Mouse (Mus musculus) layer of hippocampus, postnatal 36 days (tissue): Measurements from ENCODE around the gene Snrnp27. TPM values are rescaled to one million over a fixed set of nuclear protein-coding genes. Genes with fewer than 3 reads are reported as not detected.

Experiments
- DNase-seq, 2 experiments: peaks; one replicate each; pipeline ENCODE4 v3.0.0; 2022
- total RNA-seq, 2 experiments: library from RNA; stranded (reverse); gene quantifications; 2 replicates each; pipeline ENCODE4 v1.2.3; 2021

Gene Snrnp27
- total RNA-seq, 2 experiments from 2014 or later: 59.1 to 62.8 TPM

- no peak for DNase-seq
These were observed 24.0 kb downstream of the Snrnp27 start for GRCm38 (mm10) chr6:86660161-86660877.

DNA sequence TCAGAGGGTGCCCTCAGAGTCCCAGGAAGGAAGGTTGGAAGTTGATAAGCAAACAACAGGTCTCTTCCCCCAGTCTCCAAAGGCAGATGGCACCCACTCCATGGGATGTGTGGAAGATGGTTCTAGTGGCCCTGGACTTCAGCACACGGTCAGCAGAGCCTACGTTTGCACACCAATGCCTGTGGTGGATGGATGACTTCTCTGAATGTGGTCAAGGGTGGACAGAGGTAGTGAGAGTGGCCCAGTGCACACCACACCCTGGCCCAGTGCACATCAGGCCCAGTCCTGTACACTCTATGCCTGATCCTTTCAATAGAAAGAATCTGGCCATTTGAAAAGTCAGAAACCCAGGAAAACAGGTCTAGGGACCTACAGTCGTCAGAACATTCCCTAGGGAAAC, 25.8 kb downstream of the Snrnp27 start:
- no peak for DNase-seq

DNA sequence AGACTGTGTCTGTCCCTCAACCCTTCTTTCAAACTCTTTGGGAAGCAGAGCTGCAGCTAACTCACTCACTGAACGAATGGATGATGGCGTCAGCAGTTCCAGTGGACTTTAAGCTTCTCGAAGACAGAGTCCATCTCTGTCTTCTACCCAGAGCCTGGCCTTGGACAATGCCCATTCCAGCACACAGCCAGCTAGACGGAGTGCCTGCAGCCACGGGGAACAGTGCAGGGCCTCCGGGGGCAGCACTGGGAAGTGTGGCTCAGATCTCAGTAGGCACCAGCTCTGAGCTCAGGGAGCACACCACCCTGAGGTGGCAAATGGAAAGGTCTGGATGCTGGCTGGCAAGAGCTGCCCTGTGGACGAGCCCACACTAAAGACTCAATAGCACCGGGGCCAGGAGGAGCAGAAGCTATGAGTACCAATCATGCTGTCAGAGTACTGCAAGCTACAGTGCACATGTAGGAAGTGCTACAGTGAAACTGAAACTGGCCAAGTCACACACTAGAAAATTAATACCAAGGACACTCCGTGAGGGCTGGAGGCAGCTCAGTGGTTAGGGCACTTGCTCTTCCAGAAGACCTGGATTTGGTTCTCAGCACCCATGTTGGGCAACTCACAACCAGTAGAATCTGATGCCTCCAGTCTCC, 29.9 kb downstream of the Snrnp27 start:
- DNase-seq: no peak

GRCm38 (mm10) chr6:86653026-86653425, 31.3 kb downstream of the Snrnp27 start:
- no peak for DNase-seq

DNA sequence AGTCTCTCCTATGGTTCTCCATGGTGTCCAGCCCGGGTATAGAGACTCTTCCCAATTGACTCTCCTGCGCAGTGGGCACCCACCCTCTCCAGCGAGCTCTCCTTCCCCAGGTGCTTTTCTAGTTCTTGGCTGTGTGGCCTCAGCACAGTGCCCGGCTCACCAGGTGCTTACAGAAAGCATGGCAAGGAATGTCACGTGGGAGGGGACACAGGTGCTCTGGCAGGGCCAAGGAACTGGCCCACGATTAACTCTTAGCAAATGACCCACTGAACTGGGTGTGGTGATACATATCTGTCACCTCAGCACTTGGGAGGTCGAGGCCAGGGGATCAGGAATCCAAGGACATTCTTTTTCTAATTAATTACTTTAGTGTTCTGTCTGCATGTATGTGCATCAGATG, 38.2 kb downstream of the Snrnp27 start:
- no peak for DNase-seq

DNA sequence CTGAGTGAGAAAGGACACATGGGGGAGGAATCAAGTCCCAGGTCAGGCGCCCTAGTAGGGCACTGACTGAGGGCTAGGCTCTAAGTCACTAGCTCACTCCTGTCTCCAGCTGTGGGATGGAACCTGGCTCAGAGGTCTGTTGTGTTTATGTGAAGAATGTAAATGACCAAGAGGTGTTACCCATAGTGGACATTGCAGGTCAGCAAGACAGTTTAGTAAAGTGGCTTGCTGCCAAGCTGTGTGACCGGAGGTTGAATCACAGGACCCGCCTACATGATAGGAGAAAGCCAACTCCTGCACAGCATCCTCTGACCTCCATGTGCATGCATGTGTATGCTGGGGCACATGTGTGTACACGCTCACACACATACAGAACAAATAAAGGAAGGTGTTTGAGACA, 38.8 kb downstream of the Snrnp27 start:
- DNase-seq: no peak

GRCm38 (mm10) chr6:86644775-86645400, 39.4 kb downstream of the Snrnp27 start:
- no peak for DNase-seq

- no peak for DNase-seq
These were observed 42.6 kb downstream of the Snrnp27 start for GRCm38 (mm10) chr6:86641716-86642115.

DNA sequence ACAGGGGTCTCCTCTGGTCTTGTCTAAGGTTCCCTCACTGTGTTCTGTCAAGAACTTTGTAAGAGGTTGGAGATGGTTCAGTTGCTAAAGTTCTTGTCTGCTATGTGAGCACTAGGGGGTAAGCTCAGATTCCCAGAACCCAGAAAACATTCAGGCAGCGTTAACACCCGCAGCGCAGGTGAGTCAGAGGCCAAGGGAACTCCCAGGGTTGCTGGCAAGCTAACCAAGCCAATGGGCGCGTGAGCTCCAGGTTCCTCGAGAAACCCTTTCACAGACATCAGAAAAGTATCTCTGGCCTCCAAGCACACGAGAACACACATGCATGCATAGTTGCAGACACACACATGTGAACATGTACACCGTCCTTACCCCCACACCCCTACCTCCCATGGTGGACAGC, 43.5 kb downstream of the Snrnp27 start:
- DNase-seq: no peak

- DNase-seq: no peak
These were observed 44.2 kb downstream of the Snrnp27 start for GRCm38 (mm10) chr6:86640161-86640560.

- no peak for DNase-seq
These were observed 44.9 kb downstream of the Snrnp27 start for GRCm38 (mm10) chr6:86639180-86640160.

GRCm38 (mm10) chr6:86638434-86638833, 45.9 kb downstream of the Snrnp27 start:
- DNase-seq: no peak

DNA sequence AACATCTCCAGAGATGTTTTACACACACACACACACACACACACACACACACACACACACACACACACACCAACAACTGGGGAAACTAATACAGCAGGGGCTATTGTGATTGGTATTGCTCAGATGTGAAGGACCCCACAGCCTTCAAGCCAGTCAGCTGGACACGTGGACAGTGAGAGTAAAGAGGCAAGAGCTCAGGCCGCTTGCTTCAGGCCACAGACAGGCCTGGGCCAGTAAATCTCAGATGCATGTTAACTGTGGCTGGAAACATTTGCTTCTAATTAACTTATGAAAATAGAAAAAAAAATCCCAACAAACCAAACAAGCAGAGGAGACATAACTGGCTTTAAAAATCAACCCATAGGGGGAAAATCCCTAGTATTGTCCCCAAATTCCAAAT, 46.5 kb downstream of the Snrnp27 start:
- DNase-seq: no peak

GRCm38 (mm10) chr6:86637171-86637835, 47.0 kb downstream of the Snrnp27 start:
- DNase-seq: no peak

- DNase-seq: no peak
These were observed 47.8 kb downstream of the Snrnp27 start for GRCm38 (mm10) chr6:86636495-86636894.

GRCm38 (mm10) chr6:86630141-86630540, 54.2 kb downstream of the Snrnp27 start:
- no peak for DNase-seq

GRCm38 (mm10) chr6:86627946-86628345, 56.4 kb downstream of the Snrnp27 start, which contains the start of gene Asprv1:
Gene Asprv1 (plus strand): TSS chr6:86628164.
- no peak for DNase-seq
